Mouse (Mus musculus) megakaryocyte-erythroid progenitor cell, adult 5-6 weeks (primary cell): ENCODE results near the gene Ppp5c. TPM values are rescaled to one million over a fixed set of nuclear protein-coding genes. Genes with fewer than 3 reads are reported as not detected.
A peak's percentile ranks its signal among the peaks of the same experiment; 100 is the strongest.

ENCODE experiments used
- ATAC-seq: replicated peaks from 2 replicates; pipeline ENCODE4 v1.8.0; 2016; ENCODE audit warnings: mild to moderate bottlenecking, inconsistent platforms; ENCODE audit not compliant: severe bottlenecking, poor library complexity, low FRiP score, low TSS enrichment
- total RNA-seq, 2 experiments: library from RNA; stranded (forward) in 1 of 2; stranded (reverse) in 1 of 2; fragments of 200-1000, 215-1000 nt in 1 of 2; fragments of >200 nt in 1 of 2; fragmentation: Nextera tagmentation in 1 of 2; gene quantifications; 2 replicates each; pipeline ENCODE4 v1.2.3; 2014 to 2017

Gene Ppp5c
- total RNA-seq, 2 experiments from 2014 or later: 82.4 to 150 TPM

- no peak for ATAC-seq
These were observed 35.9 kb downstream of the Ppp5c start for GRCm38 (mm10) chr7:16991681-16992450.

DNA sequence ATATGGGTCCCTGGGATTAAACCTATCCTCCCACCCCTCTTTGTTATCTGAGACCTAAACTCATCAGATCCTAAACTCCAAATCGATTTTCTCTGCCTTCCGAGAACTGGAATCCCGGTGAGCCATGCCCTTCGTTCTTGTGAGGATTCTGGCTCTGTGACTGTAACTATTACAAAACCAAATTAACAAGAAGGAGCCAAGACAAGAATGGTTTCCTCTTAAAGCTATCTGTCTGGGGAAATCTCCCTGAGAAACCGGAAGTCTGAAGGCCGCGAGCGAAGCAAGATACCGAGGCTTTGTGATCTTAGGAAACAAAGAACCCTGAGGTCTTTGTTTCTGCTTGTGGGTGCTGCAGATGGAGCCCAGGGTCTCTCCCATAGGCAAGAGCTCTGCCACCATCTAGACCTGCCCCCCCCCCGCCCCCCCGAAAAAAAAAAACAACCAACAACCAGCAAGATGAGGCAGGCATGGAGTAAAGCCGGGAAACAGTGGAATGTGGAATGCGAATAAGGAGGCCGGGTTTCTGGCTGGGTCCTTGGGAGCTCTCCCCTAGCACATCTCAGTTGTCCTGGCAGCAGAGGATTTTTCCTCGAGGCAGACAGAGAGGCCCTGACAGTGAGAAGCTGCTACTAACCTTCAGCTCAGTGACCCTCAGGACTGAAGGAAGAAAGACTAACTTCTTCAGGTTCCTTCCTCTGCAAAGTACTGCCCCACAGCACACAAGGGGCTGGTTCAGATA lies 37.5 kb downstream of the Ppp5c start:
- ATAC-seq: no peak

- ATAC-seq: no peak
These were observed 39.3 kb downstream of the Ppp5c start for GRCm38 (mm10) chr7:16988405-16988804.

DNA sequence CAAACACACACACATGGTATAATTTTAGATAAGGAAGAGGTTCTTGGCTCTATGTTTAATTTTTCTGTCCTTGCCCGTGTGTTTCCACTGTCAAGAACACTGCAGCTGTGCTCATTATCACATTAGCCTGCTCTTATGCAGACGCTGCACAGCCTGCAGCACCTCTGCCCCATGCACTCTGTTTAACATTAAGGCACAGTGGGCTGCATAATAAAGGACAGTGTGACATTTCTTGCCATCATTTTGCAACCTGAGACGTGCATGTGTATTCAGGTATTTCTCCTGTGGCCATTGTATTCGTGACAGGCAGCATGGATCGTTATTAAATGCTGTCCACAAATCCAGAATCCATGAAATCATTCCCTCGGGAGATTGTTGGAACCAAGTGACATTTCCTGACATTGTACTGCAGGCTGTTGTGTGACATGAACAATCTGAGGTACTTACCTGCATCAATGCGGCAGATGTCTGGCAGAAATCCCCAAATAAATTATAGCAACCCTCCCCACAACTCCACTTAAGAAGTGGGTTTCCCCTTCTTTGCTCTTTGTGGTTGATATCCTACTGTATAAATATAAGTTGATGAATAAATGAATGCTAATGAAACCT lies 40.1 kb downstream of the Ppp5c start:
- no peak for ATAC-seq

DNA sequence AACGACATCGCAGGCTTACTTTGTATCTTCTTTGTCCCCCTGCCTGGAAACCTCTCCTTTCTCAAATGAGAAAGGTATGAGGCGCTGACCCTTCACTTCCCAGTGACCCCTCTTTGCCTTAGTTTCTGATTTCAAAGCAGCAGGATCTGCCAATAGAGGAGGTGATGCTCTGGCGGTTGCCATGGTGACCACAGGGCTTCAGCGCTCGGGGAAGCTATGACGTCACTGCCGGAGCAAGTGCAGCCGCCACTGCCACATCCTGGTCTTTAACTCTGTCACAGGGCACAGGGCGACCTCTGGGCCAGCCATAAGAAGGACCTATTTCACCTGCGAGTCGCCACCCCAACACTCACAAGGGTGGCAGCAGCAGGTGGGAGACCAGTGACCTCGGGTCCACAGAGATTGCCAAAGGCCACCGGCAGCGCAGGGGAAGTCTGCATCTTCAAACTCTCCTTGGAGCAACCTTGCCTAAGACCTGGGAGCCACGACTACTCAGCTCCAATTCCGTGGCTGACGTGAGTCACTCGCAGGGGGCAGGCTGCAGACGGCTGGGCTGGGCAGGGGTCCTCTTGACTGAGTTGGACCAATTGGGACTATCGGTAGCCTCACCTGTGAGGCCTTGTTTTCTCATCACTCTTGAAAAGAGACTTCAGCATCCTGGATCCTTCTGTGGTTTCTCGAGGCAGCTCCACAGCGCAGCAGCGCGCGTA lies 44.7 kb downstream of the Ppp5c start, which contains the start of gene Gm42372:
Gm42372 (plus strand) TSS at position 228 of the 710 bp plus-strand sequence.
- 0 out of 2 replicates have a peak, but pooled peaks have one; percentile 7 for ATAC-seq

GRCm38 (mm10) chr7:16980348-16980747 lies 47.4 kb downstream of the Ppp5c start:
- peak; percentile 57 for ATAC-seq

DNA sequence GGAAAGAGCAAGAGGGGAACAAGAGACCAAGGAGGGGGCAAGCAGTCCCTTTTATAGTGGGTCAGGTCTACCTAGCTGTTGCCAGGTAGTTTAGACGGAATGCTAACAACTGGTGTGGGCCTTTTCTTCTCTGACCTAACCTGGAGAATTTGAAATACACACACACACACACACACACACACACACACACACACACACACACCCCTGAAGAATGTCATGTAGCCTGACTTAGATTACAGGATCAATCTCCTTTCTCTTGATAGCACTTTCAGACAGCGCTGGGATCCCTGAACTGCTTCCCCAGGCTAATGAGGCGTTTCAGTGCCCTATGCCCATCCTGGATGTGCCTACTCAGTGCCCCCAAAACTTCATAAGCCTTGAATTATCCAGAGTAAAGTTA lies 49.1 kb downstream of the Ppp5c start:
- no peak for ATAC-seq

- no peak for ATAC-seq
These were observed 49.6 kb downstream of the Ppp5c start for GRCm38 (mm10) chr7:16978173-16978572.

DNA sequence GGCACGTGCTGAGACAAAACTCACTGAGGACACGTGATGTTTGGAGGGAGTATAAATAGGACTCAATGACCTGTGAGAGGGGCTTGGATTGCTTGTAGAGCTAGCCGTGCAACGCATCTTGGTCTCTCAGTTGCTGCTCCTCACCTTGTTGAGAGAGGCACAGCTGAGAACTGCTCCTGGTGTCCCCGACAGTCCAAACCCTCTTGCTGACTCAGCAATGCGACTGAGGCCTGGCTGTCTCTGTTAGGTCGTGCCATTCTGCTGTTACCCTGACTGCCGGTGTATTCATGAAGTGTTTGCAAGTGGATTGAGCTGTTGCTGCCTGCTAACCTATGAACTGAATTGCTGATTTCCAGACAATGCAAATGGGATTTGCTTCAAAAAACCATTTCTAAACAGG lies 51.4 kb downstream of the Ppp5c start:
- ATAC-seq: no peak

GRCm38 (mm10) chr7:16974018-16974417 lies 53.7 kb downstream of the Ppp5c start:
- no peak for ATAC-seq

DNA sequence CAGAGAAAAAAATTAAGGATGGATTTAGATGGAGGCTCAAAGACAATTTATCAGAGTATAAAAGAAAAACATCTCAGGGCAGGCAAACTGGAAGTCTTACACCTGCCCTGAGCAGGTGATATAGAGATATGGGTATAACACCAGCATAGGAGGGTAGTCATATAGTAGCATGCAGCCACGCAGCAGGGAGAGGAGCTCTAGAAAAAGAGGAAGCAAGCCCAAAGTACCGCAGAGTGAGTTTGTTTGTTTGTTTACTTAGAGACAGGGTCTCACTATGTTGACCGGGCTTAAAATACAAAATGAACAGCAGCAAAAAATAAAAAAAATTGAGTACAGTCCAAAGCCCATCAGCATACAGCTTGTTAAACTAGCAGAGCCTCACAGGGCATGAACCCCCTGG lies 56.6 kb downstream of the Ppp5c start:
- no peak for ATAC-seq

- ATAC-seq: no peak
These were observed 59.3 kb downstream of the Ppp5c start for GRCm38 (mm10) chr7:16968414-16968813.

GRCm38 (mm10) chr7:16961678-16962077 lies 66.0 kb downstream of the Ppp5c start:
- no peak for ATAC-seq

DNA sequence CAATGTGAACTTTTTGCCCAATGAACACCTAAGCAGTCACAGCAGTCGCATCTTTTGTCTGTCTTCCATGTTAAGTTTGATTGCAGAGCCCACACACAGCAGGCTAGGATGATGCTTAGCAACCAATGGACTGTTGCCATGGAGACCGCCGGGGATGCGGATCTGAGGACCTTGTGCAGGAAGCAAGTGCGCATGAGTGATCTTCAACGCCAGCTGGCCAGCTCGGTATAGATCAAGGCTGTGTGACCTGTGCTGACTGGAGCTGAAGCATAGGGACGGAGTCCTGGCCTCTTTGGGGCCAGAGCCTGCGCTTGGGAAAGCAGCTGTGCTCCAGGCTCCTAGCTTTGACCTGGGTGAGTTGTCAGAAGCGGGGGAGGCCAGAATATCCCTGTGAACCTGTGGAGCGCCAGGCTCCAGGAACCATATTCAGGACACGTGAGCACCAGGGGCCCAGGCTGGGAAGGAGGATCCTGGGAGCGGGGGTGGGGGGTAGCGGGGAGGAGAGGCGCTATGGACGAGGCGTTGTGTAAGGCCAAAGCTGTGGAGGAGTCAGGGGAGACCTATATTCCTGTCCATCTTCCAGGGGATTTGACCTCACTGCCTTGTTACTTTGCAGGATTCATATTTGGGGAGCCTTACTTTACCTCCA lies 68.1 kb downstream of the Ppp5c start, which contains the start of gene Pnmal1:
Pnmal1 (plus strand) TSS at position 141 of the 649 bp plus-strand sequence.
- no peak for ATAC-seq

GRCm38 (mm10) chr7:16956410-16957265 lies 71.1 kb downstream of the Ppp5c start:
- ATAC-seq: no peak

- no peak for ATAC-seq
These were observed 72.0 kb downstream of the Ppp5c start for GRCm38 (mm10) chr7:16955712-16956111.
